Mouse (Mus musculus): ENCODE results near the gene Dpf3. TPM values are rescaled to one million over a fixed set of nuclear protein-coding genes. Genes with fewer than 3 reads are reported as not detected.

The Dpf3 gene
- polyA plus RNA-seq, 1 experiment from 2014 or later = 23.5 TPM

GRCm38 (mm10) chr12:83405374-83406125 lies 82.0 kb downstream of the Dpf3 start:
- Histone ChIP-seq H3K9ac (ENCODE audit: low read depth, low read length) (no peak overlapping the region), H3K36me3 (ENCODE audit: control insufficient read depth, insufficient read depth, low read length) (no peaks in the 10 kb centered on the region), H3K4me2 (replicated peaks; ENCODE audit: low read depth, low read length) (no peak overlapping the region), H3K9me3 (ENCODE audit: control insufficient read depth, low read length) (no peaks in the 10 kb centered on the region), H3K27me3 (ENCODE audit: control insufficient read depth, insufficient read depth, low read length) (no peaks in the 10 kb centered on the region), H3K27ac (ENCODE audit: low read depth, low read length) (no peak overlapping the region), H3K4me3 (ENCODE audit: low read depth, low read length) (no peak overlapping the region), H3K4me1 (replicated peaks; ENCODE audit: control insufficient read depth, insufficient read depth, low read length) (no peaks in the 10 kb centered on the region)
- WGBS = 91% methylated on average over 12 of the region's 12 CpGs
- DNase-seq (ENCODE audit: low spot score) (no peak), ATAC-seq (ENCODE audit: low FRiP score) (no peak)

GRCm38 (mm10) chr12:83402270-83402669 lies 85.2 kb downstream of the Dpf3 start:
- H3K4me1 ChIP-seq (replicated peaks; ENCODE audit: control insufficient read depth, insufficient read depth, low read length) = no peaks in the 10 kb centered on the region
- ATAC-seq (ENCODE audit: low FRiP score) (no peak), DNase-seq (ENCODE audit: low spot score) (no peak)
- H3K27me3 ChIP-seq (ENCODE audit: control insufficient read depth, insufficient read depth, low read length) = no peaks in the 10 kb centered on the region
- no peak overlapping the region for H3K4me2 ChIP-seq (replicated peaks; ENCODE audit: low read depth, low read length)
- H3K4me3 ChIP-seq (ENCODE audit: low read depth, low read length) = no peak overlapping the region
- 80% methylated on average over 5 of the region's 5 CpGs for WGBS
- no peaks in the 10 kb centered on the region for H3K9me3 ChIP-seq (ENCODE audit: control insufficient read depth, low read length)
- no peaks in the 10 kb centered on the region for H3K36me3 ChIP-seq (ENCODE audit: control insufficient read depth, insufficient read depth, low read length)
- no peak overlapping the region for H3K9ac ChIP-seq (ENCODE audit: low read depth, low read length)
- H3K27ac ChIP-seq (ENCODE audit: low read depth, low read length) = no peak overlapping the region

GRCm38 (mm10) chr12:83392011-83392410 lies 95.5 kb downstream of the Dpf3 start:
- no peak for DNase-seq (ENCODE audit: low spot score)
- Histone ChIP-seq H3K9me3 (ENCODE audit: control insufficient read depth, low read length) (no peaks in the 10 kb centered on the region), H3K9ac (ENCODE audit: low read depth, low read length) (no peak overlapping the region), H3K4me2 (replicated peaks; ENCODE audit: low read depth, low read length) (no peak overlapping the region), H3K36me3 (ENCODE audit: control insufficient read depth, insufficient read depth, low read length) (no peaks in the 10 kb centered on the region), H3K4me3 (ENCODE audit: low read depth, low read length) (no peak overlapping the region), H3K4me1 (replicated peaks; ENCODE audit: control insufficient read depth, insufficient read depth, low read length) (no peaks in the 10 kb centered on the region), H3K27me3 (ENCODE audit: control insufficient read depth, insufficient read depth, low read length) (no peaks in the 10 kb centered on the region), H3K27ac (ENCODE audit: low read depth, low read length) (no peak overlapping the region)
- WGBS = 80% methylated on average over 16 of the region's 16 CpGs
- no peak for ATAC-seq (ENCODE audit: low FRiP score)

GRCm38 (mm10) chr12:83387554-83387953 lies 100.0 kb downstream of the Dpf3 start:
- H3K27me3 ChIP-seq (ENCODE audit: control insufficient read depth, insufficient read depth, low read length) = no peaks in the 10 kb centered on the region
- H3K4me3 ChIP-seq (ENCODE audit: low read depth, low read length) = no peak overlapping the region
- 26% methylated on average over 3 of the region's 3 CpGs for WGBS
- H3K4me2 ChIP-seq (replicated peaks; ENCODE audit: low read depth, low read length) = no peak overlapping the region
- no peaks in the 10 kb centered on the region for H3K4me1 ChIP-seq (replicated peaks; ENCODE audit: control insufficient read depth, insufficient read depth, low read length)
- H3K36me3 ChIP-seq (ENCODE audit: control insufficient read depth, insufficient read depth, low read length) = no peaks in the 10 kb centered on the region
- DNase-seq (ENCODE audit: low spot score) (no peak), ATAC-seq (ENCODE audit: low FRiP score) (no peak)
- H3K27ac ChIP-seq (ENCODE audit: low read depth, low read length) = no peak overlapping the region
- H3K9ac ChIP-seq (ENCODE audit: low read depth, low read length) = no peak overlapping the region
- H3K9me3 ChIP-seq (ENCODE audit: control insufficient read depth, low read length) = no peaks in the 10 kb centered on the region

GRCm38 (mm10) chr12:83381072-83381471 lies 106.4 kb downstream of the Dpf3 start:
- DNase-seq (ENCODE audit: low spot score) = no peak
- 91% methylated on average over 6 of the region's 7 CpGs for WGBS
- no peaks in the 10 kb centered on the region for H3K27me3 ChIP-seq (ENCODE audit: control insufficient read depth, insufficient read depth, low read length)

GRCm38 (mm10) chr12:83380016-83380415 lies 107.5 kb downstream of the Dpf3 start:
- WGBS = 49% methylated on average over 3 of the region's 3 CpGs
- H3K4me3 ChIP-seq (ENCODE audit: low read depth, low read length) = no peak overlapping the region
- no peaks in the 10 kb centered on the region for H3K27me3 ChIP-seq (ENCODE audit: control insufficient read depth, insufficient read depth, low read length)
- H3K9me3 ChIP-seq (ENCODE audit: control insufficient read depth, low read length) = no peaks in the 10 kb centered on the region
- H3K9ac ChIP-seq (ENCODE audit: low read depth, low read length) = no peak overlapping the region
- H3K27ac ChIP-seq (ENCODE audit: low read depth, low read length) = no peak overlapping the region
- DNase-seq (ENCODE audit: low spot score) (no peak), ATAC-seq (ENCODE audit: low FRiP score) (no peak)
- no peaks in the 10 kb centered on the region for H3K4me1 ChIP-seq (replicated peaks; ENCODE audit: control insufficient read depth, insufficient read depth, low read length)
- no peak overlapping the region for H3K4me2 ChIP-seq (replicated peaks; ENCODE audit: low read depth, low read length)
- H3K36me3 ChIP-seq (ENCODE audit: control insufficient read depth, insufficient read depth, low read length) = no peaks in the 10 kb centered on the region

More at GRCm38 (mm10) chr12:83381072-83381471, 106.4 kb downstream of the Dpf3 start:
- Histone ChIP-seq H3K4me3 (ENCODE audit: low read depth, low read length) (no peak overlapping the region), H3K4me1 (replicated peaks; ENCODE audit: control insufficient read depth, insufficient read depth, low read length) (no peaks in the 10 kb centered on the region), H3K9ac (ENCODE audit: low read depth, low read length) (no peak overlapping the region), H3K4me2 (replicated peaks; ENCODE audit: low read depth, low read length) (no peak overlapping the region), H3K9me3 (ENCODE audit: control insufficient read depth, low read length) (no peaks in the 10 kb centered on the region), H3K27ac (ENCODE audit: low read depth, low read length) (no peak overlapping the region), H3K36me3 (ENCODE audit: control insufficient read depth, insufficient read depth, low read length) (no peaks in the 10 kb centered on the region)
- ATAC-seq (ENCODE audit: low FRiP score) = no peak

- no peak for ATAC-seq (ENCODE audit: low FRiP score)
- 86% methylated on average over 12 of the region's 12 CpGs for whole genome bisulfite sequencing
- H3K27me3 ChIP-seq (ENCODE audit: control insufficient read depth, insufficient read depth, low read length) = no peaks in the 10 kb centered on the region
- no peaks in the 10 kb centered on the region for H3K36me3 ChIP-seq (ENCODE audit: control insufficient read depth, insufficient read depth, low read length)
- H3K27ac ChIP-seq (ENCODE audit: low read depth, low read length) = no peak overlapping the region
- H3K4me1 ChIP-seq (replicated peaks; ENCODE audit: control insufficient read depth, insufficient read depth, low read length) = no peaks in the 10 kb centered on the region
- no peak overlapping the region for H3K9ac ChIP-seq (ENCODE audit: low read depth, low read length)
- no peak for DNase-seq (ENCODE audit: low spot score)
- H3K9me3 ChIP-seq (ENCODE audit: control insufficient read depth, low read length) = no peaks in the 10 kb centered on the region
- no peak overlapping the region for H3K4me2 ChIP-seq (replicated peaks; ENCODE audit: low read depth, low read length)
- no peak overlapping the region for H3K4me3 ChIP-seq (ENCODE audit: low read depth, low read length)
Observed at GRCm38 (mm10) chr12:83375015-83375831, 112.3 kb downstream of the Dpf3 start.

GRCm38 (mm10) chr12:83373081-83373480 lies 114.4 kb downstream of the Dpf3 start:
- no peak for ATAC-seq (ENCODE audit: low FRiP score)
- Histone ChIP-seq H3K27me3 (ENCODE audit: control insufficient read depth, insufficient read depth, low read length) (no peaks in the 10 kb centered on the region), H3K9me3 (ENCODE audit: control insufficient read depth, low read length) (no peaks in the 10 kb centered on the region), H3K4me3 (ENCODE audit: low read depth, low read length) (no peak overlapping the region), H3K4me1 (replicated peaks; ENCODE audit: control insufficient read depth, insufficient read depth, low read length) (no peaks in the 10 kb centered on the region), H3K36me3 (ENCODE audit: control insufficient read depth, insufficient read depth, low read length) (no peaks in the 10 kb centered on the region), H3K9ac (ENCODE audit: low read depth, low read length) (no peak overlapping the region), H3K27ac (ENCODE audit: low read depth, low read length) (no peak overlapping the region), H3K4me2 (replicated peaks; ENCODE audit: low read depth, low read length) (no peak overlapping the region)
- no peak for DNase-seq (ENCODE audit: low spot score)
- 57% methylated on average over 7 of the region's 7 CpGs for WGBS

GRCm38 (mm10) chr12:83372290-83372689 lies 115.2 kb downstream of the Dpf3 start:
- no peaks in the 10 kb centered on the region for H3K4me1 ChIP-seq (replicated peaks; ENCODE audit: control insufficient read depth, insufficient read depth, low read length)
- no peak overlapping the region for H3K9ac ChIP-seq (ENCODE audit: low read depth, low read length)
- H3K9me3 ChIP-seq (ENCODE audit: control insufficient read depth, low read length) = no peaks in the 10 kb centered on the region
- H3K4me2 ChIP-seq (replicated peaks; ENCODE audit: low read depth, low read length) = no peak overlapping the region
- no peaks in the 10 kb centered on the region for H3K27me3 ChIP-seq (ENCODE audit: control insufficient read depth, insufficient read depth, low read length)
- H3K36me3 ChIP-seq (ENCODE audit: control insufficient read depth, insufficient read depth, low read length) = no peaks in the 10 kb centered on the region
- DNase-seq (ENCODE audit: low spot score) (no peak), ATAC-seq (ENCODE audit: low FRiP score) (no peak)
- H3K4me3 ChIP-seq (ENCODE audit: low read depth, low read length) = no peak overlapping the region
- 89% methylated on average over 7 of the region's 7 CpGs for WGBS
- H3K27ac ChIP-seq (ENCODE audit: low read depth, low read length) = no peak overlapping the region

Measured in hindbrain, embryonic 11.5 days (tissue).